Mouse (Mus musculus) hindbrain, embryonic 13.5 days (tissue): ENCODE measurements at regions not wholly inside any gene's neighbourhood (a gene's known extent, or its start where the extent isn't known, plus 50 kb on each side); places are given as distances from the start of the nearest gene placed in this dataset.

Source experiments
- ATAC-seq: fragments of 200-750 bp; cut with Nextera tagmentation; 2 replicates; pipeline ENCODE4 v1.8.0; 2017; ENCODE audit warnings: moderate TSS enrichment; ENCODE audit not compliant: low FRiP score
- H3K27ac ChIP-seq: fragments of 300-500 bp; sonication (generic); 2 replicates; pipeline ENCODE4 v1.5.1; 2015; ENCODE audit warnings: inconsistent platforms, mild to moderate bottlenecking, moderate library complexity
- H3K27me3 ChIP-seq: fragments of 300-500 bp; sonication (generic); 2 replicates; pipeline ENCODE4 v1.6.1; 2015; ENCODE audit warnings: mild to moderate bottlenecking, inconsistent platforms
- H3K36me3 ChIP-seq: fragments of 300-500 bp; sonication (generic); 2 replicates; pipeline ENCODE4 v1.6.1; 2015; ENCODE audit warnings: mild to moderate bottlenecking, inconsistent platforms
- H3K4me1 ChIP-seq: fragments of 300-500 bp; sonication (generic); replicated peaks from 2 replicates; pipeline ENCODE4 v1.6.1; 2015; ENCODE audit warnings: inconsistent platforms
- H3K4me2 ChIP-seq: fragments of 300-500 bp; sonication (generic); 2 replicates; pipeline ENCODE4 v1.6.1; 2015; ENCODE audit warnings: inconsistent platforms, mild to moderate bottlenecking, moderate library complexity
- H3K4me3 ChIP-seq: fragments of 300-500 bp; sonication (generic); 2 replicates; pipeline ENCODE4 v1.5.1; 2015; ENCODE audit warnings: mild to moderate bottlenecking, inconsistent platforms
- H3K9ac ChIP-seq: fragments of 300-500 bp; sonication (generic); 2 replicates; pipeline ENCODE4 v1.6.1; 2015; ENCODE audit warnings: mild to moderate bottlenecking, inconsistent platforms
- H3K9me3 ChIP-seq: fragments of 300-500 bp; sonication (generic); 2 replicates; pipeline ENCODE4 v1.6.1; 2016; ENCODE audit warnings: inconsistent platforms
- WGBS: fragments of 180-500 bp; shearing (Covaris S2); methylation state at CpG from one replicate; pipeline ENCODE4 v1.1.7; 2015; 5-methylcytosine and 5-hydroxymethylcytosine counted together

DNA sequence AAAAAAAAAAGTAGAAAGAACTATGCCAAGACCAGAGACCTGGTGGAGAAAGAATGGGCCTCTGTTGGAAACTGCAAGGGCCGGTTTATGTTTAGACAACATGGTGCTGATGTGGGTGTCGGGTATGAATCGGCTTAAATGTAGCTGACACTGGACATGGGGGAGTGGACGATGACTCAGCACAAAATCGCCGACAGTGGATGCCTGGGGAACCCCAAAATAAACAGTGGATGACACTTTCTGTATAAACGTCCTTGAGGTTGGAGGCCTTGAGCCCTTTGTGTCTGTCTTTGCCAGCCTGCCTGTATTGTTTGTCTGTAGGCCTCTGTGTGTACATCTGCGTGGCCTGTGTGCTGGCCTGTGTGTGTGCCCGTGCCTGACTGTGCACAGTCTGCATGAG is 52.1 kb upstream of the Enah start:
- Histone ChIP-seq H3K4me1 (0 out of 2 replicates have a peak, but pooled peaks cover 4% of the 10 kb centered on the region), H3K4me3 (no peak overlapping the region), H3K27me3 (no peaks in the 10 kb centered on the region), H3K27ac (no peak overlapping the region), H3K9ac (no peak overlapping the region), H3K9me3 (no peaks in the 10 kb centered on the region), H3K4me2 (no peak overlapping the region), H3K36me3 (no peaks in the 10 kb centered on the region)
- ATAC-seq = no peak
- 83% methylated on average over 9 of the region's 9 CpGs for WGBS

DNA sequence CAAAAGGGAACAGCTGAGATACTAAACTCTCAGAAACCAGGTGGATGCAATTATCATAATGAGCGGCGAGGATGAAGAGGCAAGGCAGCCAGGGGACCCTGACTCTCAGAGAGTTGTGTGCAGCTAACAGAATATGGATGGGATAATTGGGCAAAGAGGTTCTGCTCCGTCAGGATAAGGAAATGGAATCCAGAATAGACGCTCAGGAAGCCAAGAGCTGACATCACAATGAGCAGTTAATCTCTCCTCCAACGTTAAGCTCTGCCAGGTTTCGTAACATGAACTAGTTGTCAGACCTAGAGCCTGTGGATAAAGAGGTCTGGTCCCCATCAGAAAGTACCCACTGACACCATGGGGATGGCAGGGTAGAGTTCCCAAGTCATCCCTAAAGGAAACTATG is 51.4 kb upstream of the Srp9 start:
- H3K4me1 ChIP-seq = 0 out of 2 replicates have a peak, but pooled peaks cover 4% of the 10 kb centered on the region
- H3K36me3 ChIP-seq = no peaks in the 10 kb centered on the region
- no peak overlapping the region for H3K4me2 ChIP-seq
- no peak overlapping the region for H3K27ac ChIP-seq
- no peak overlapping the region for H3K4me3 ChIP-seq
- no peak for ATAC-seq
- WGBS = 83% methylated on average over 6 of the region's 6 CpGs
- no peak overlapping the region for H3K9ac ChIP-seq
- H3K27me3 ChIP-seq = no peaks in the 10 kb centered on the region
- H3K9me3 ChIP-seq = peaks cover 3% of the 10 kb centered on the region; the same call in 1 of the 2 replicates

- H3K9me3 ChIP-seq = peaks cover 6% of the 10 kb centered on the region; the same call in 1 of the 2 replicates
- H3K4me2 ChIP-seq = no peak overlapping the region
- ATAC-seq = 0 out of 2 replicates have a peak, but pooled peaks have one; percentile 39
- no peaks in the 10 kb centered on the region for H3K27me3 ChIP-seq
- no peak overlapping the region for H3K4me3 ChIP-seq
- 68% methylated on average over 10 of the region's 10 CpGs for WGBS
- H3K36me3 ChIP-seq = peaks cover 3% of the 10 kb centered on the region; the same call in 1 of the 2 replicates
- no peak overlapping the region for H3K9ac ChIP-seq
- 0 out of 2 replicates have a peak, but pooled peaks cover 4% of the 10 kb centered on the region for H3K4me1 ChIP-seq
- H3K27ac ChIP-seq = peak overlapping the region; percentile 18; the same call in 1 of the 2 replicates
Observed at GRCm38 (mm10) chr1:182074265-182074664, 50.3 kb upstream of the Srp9 start.
